Mouse (Mus musculus) heart, embryonic 16.5 days (tissue): ENCODE results near the gene Rtn4rl2. TPM values are rescaled to one million over a fixed set of nuclear protein-coding genes. Genes with fewer than 3 reads are reported as not detected.
"Not testable (repeated sequence)": the region's sequence is repeated elsewhere in the genome, so short reads cannot be mapped to it uniquely, and the experiment has no call there.

ENCODE experiments used
- ATAC-seq: fragments of 200-750 bp; cut with Nextera tagmentation; replicated peaks from 2 replicates; pipeline ENCODE4 v1.8.0; 2017; ENCODE audit warnings: moderate number of reproducible peaks; ENCODE audit not compliant: insufficient read depth, low FRiP score; ENCODE audit errors: extremely low read depth
- H3K27ac ChIP-seq: fragments of 300-500 bp; sonication (generic); 2 replicates; pipeline ENCODE4 v1.5.1; 2014; ENCODE audit warnings: mild to moderate bottlenecking, low read length, control low read depth, moderate library complexity
- H3K27me3 ChIP-seq: fragments of 300-500 bp; sonication (generic); 2 replicates; pipeline ENCODE4 v1.6.1; 2014; ENCODE audit warnings: low read length, mixed read lengths; ENCODE audit not compliant: control insufficient read depth, insufficient read depth
- H3K36me3 ChIP-seq: fragments of 300-500 bp; sonication (generic); 2 replicates; pipeline ENCODE4 v1.6.1; 2014; ENCODE audit not compliant: control insufficient read depth, insufficient read depth
- H3K4me1 ChIP-seq: fragments of 300-500 bp; sonication (generic); 2 replicates; pipeline ENCODE4 v1.6.1; 2014; ENCODE audit warnings: low read length, mixed read lengths; ENCODE audit not compliant: control insufficient read depth, insufficient read depth
- H3K4me2 ChIP-seq: fragments of 300-500 bp; sonication (generic); 2 replicates; pipeline ENCODE4 v1.6.1; 2014; ENCODE audit warnings: low read depth, mild to moderate bottlenecking, control low read depth, low read length
- H3K4me3 ChIP-seq: fragments of 300-500 bp; sonication (generic); 2 replicates; pipeline ENCODE4 v1.5.1; 2014; ENCODE audit warnings: mild to moderate bottlenecking, control low read depth, low read length
- H3K9ac ChIP-seq: fragments of 300-500 bp; sonication (generic); 2 replicates; pipeline ENCODE4 v1.6.1; 2014; ENCODE audit warnings: low read length, control low read depth
- H3K9me3 ChIP-seq: fragments of 300-500 bp; sonication (generic); replicated peaks from 2 replicates; pipeline ENCODE4 v1.6.1; 2016; ENCODE audit warnings: low read length; ENCODE audit not compliant: control insufficient read depth
- WGBS: fragments of 180-500 bp; shearing (Covaris S2); extraction: QIAGEN DNeasy Blood & Tissue Kit; methylation state at CpG from one replicate; pipeline ENCODE4 v1.1.7; 2014; 5-methylcytosine and 5-hydroxymethylcytosine counted together
- polyA plus RNA-seq: library from polyadenylated mRNA; unstranded; fragments of >200 nt; fragmentation: Nextera tagmentation; extraction: Ambion mirVana; gene quantifications from 2 replicates; pipeline ENCODE4 v1.2.1, GENCODE M21; 2015

The Rtn4rl2 gene
- polyA plus RNA-seq, 1 experiment from 2014 or later = 1.7 TPM

GRCm38 (mm10) chr2:84913881-84914280 is 27.4 kb upstream of the Rtn4rl2 start:
- 0 out of 2 replicates have a peak, but pooled peaks cover 2% of the 10 kb centered on the region for H3K4me1 ChIP-seq
- WGBS = 54% methylated on average over 5 of the region's 5 CpGs
- H3K9ac ChIP-seq = no peak overlapping the region

GRCm38 (mm10) chr2:84912722-84913121 is 26.2 kb upstream of the Rtn4rl2 start:
- WGBS = 57% methylated on average over 3 of the region's 3 CpGs
- Histone ChIP-seq H3K9me3 (no peaks in the 10 kb centered on the region), H3K9ac (no peak overlapping the region), H3K4me3 (no peak overlapping the region), H3K27ac (no peak overlapping the region), H3K27me3 (no peaks in the 10 kb centered on the region), H3K4me1 (0 out of 2 replicates have a peak, but pooled peaks cover 2% of the 10 kb centered on the region), H3K36me3 (no peaks in the 10 kb centered on the region), H3K4me2 (no peak overlapping the region)
- ATAC-seq = no peak

More at GRCm38 (mm10) chr2:84913881-84914280, 27.4 kb upstream of the Rtn4rl2 start:
- H3K27ac ChIP-seq = 0 out of 2 replicates have a peak overlapping the region, but pooled peaks have one; percentile 41
- no peaks in the 10 kb centered on the region for H3K9me3 ChIP-seq
- no peaks in the 10 kb centered on the region for H3K27me3 ChIP-seq
- H3K36me3 ChIP-seq = no peaks in the 10 kb centered on the region
- no peak for ATAC-seq
- no peak overlapping the region for H3K4me3 ChIP-seq
- no peak overlapping the region for H3K4me2 ChIP-seq

- 82% methylated on average over 6 of the region's 6 CpGs for WGBS
- not testable (repeated sequence) for H3K27ac ChIP-seq, H3K4me2 ChIP-seq, H3K4me3 ChIP-seq, H3K9ac ChIP-seq, H3K4me1 ChIP-seq, H3K36me3 ChIP-seq, ATAC-seq, H3K27me3 ChIP-seq, H3K9me3 ChIP-seq
Observed at GRCm38 (mm10) chr2:84896686-84897085, 10.2 kb upstream of the Rtn4rl2 start.

- H3K4me1 ChIP-seq = no peaks in the 10 kb centered on the region
- H3K4me3 ChIP-seq = no peak overlapping the region
- no peak overlapping the region for H3K9ac ChIP-seq
- no peak overlapping the region for H3K27ac ChIP-seq
- no peaks in the 10 kb centered on the region for H3K36me3 ChIP-seq
- H3K9me3 ChIP-seq = no peaks in the 10 kb centered on the region
- H3K4me2 ChIP-seq = no peak overlapping the region
- WGBS = 46% methylated on average over 4 of the region's 4 CpGs
- H3K27me3 ChIP-seq = peaks cover 5% of the 10 kb centered on the region; the same call in 1 of the 2 replicates
- no peak for ATAC-seq
Observed at GRCm38 (mm10) chr2:84895495-84896198, 9.1 kb upstream of the Rtn4rl2 start.

- H3K36me3 ChIP-seq = no peaks in the 10 kb centered on the region
- H3K4me3 ChIP-seq = no peak overlapping the region
- WGBS = 46% methylated on average over 6 of the region's 6 CpGs
- ATAC-seq = no peak
- peaks cover 12% of the 10 kb centered on the region for H3K4me1 ChIP-seq
- no peak overlapping the region for H3K27ac ChIP-seq
- no peak overlapping the region for H3K9ac ChIP-seq
- no peak overlapping the region for H3K4me2 ChIP-seq
- H3K9me3 ChIP-seq = no peaks in the 10 kb centered on the region
- peaks cover 12% of the 10 kb centered on the region for H3K27me3 ChIP-seq
Observed at GRCm38 (mm10) chr2:84893359-84893758, 6.8 kb upstream of the Rtn4rl2 start.

- Histone ChIP-seq H3K9ac (no peak overlapping the region), H3K27ac (no peak overlapping the region), H3K9me3 (no peaks in the 10 kb centered on the region), H3K4me3 (no peak overlapping the region), H3K36me3 (no peaks in the 10 kb centered on the region), H3K4me1 (peaks cover 20% of the 10 kb centered on the region), H3K27me3 (peaks cover 40% of the 10 kb centered on the region), H3K4me2 (peak overlapping the region; percentile 21; the same call in 1 of the 2 replicates)
- ATAC-seq = no peak
- 0% methylated on average over 5 of the region's 5 CpGs for WGBS
Observed at GRCm38 (mm10) chr2:84890045-84890340, 3.5 kb upstream of the Rtn4rl2 start.

GRCm38 (mm10) chr2:84889316-84890044 is 3.0 kb upstream of the Rtn4rl2 start:
- Histone ChIP-seq H3K27me3 (peaks cover 45% of the 10 kb centered on the region), H3K4me1 (peaks cover 20% of the 10 kb centered on the region), H3K4me3 (peak overlapping the region; percentile 40), H3K4me2 (peak overlapping the region; percentile 57), H3K9me3 (no peaks in the 10 kb centered on the region), H3K36me3 (no peaks in the 10 kb centered on the region), H3K9ac (no peak overlapping the region), H3K27ac (no peak overlapping the region)
- ATAC-seq = no peak
- whole genome bisulfite sequencing = 13% methylated on average over 14 of the region's 14 CpGs

GRCm38 (mm10) chr2:84888657-84889315 is 2.3 kb upstream of the Rtn4rl2 start:
- ATAC-seq = no peak; the same call in 1 of the 2 replicates
- peaks cover 52% of the 10 kb centered on the region for H3K27me3 ChIP-seq

More at GRCm38 (mm10) chr2:84888657-84889315, 2.3 kb upstream of the Rtn4rl2 start:
- no peaks in the 10 kb centered on the region for H3K9me3 ChIP-seq
- 3% methylated on average over 28 of the region's 28 CpGs for WGBS
- 0 out of 2 replicates have a peak overlapping the region, but pooled peaks have one; percentile 8 for H3K9ac ChIP-seq
- peaks cover 20% of the 10 kb centered on the region for H3K4me1 ChIP-seq
- no peak overlapping the region for H3K27ac ChIP-seq
- peak overlapping the region; percentile 57 for H3K4me2 ChIP-seq
- peak overlapping the region; percentile 40 for H3K4me3 ChIP-seq
- no peaks in the 10 kb centered on the region for H3K36me3 ChIP-seq
